Mouse (Mus musculus) embryo, embryonic 9.5 days (tissue): ENCODE measurements at regions not wholly inside any gene's neighbourhood (a gene's known extent, or its start where the extent isn't known, plus 50 kb on each side); places are given as distances from the start of the nearest gene placed in this dataset.
A peak's percentile ranks its signal among the peaks of the same experiment; 100 is the strongest.

Source experiments
- DNase-seq: peaks from one replicate; pipeline ENCODE4 v3.0.0-alpha.2; 2017; ENCODE audit errors: extremely low spot score

- DNase-seq: no peak
These were observed 69.7 kb downstream of the Slitrk6 start for GRCm38 (mm10) chr14:110685247-110685646.

DNA sequence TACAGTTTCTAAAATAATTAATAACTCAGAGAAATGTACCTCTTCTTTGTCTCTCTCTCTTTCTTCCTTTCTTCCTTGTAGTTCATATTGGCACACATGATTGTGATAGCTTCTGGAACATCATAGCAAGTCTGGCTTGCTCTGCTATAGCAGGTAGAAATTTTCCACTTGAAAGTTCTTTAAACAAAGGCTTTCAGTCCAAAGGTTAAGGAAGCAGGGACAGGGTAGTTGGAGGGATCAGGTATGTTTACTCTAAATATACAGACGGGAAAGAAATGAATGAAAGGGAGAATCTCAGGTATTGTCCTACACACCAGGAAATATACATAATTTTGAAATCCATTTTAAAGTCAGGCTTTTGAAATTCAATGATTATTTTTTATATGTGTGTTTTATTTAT is 75.2 kb downstream of the Slitrk6 start:
- DNase-seq: no peak

DNA sequence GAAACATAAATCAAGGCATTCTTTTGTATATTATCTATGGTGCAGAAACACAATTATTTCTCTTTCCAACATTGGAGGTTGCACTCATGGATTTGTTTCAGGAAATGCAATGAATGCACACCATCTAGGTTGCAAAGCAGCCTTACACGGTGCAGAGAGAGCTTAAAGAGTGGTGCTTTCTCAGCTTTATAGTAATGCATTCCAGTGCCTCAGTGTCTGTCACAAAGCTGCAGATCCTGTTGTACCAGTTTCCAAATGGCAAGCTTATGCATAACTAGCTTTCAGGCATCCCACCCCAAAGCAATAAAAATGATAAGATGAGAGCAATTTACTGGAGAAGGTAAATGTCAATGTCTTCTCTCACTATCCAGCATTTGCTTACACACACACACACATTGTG is 89.2 kb downstream of the Slitrk6 start:
- DNase-seq: no peak

- DNase-seq: no peak
These were observed 91.7 kb downstream of the Slitrk6 start for GRCm38 (mm10) chr14:110663231-110663630.

DNA sequence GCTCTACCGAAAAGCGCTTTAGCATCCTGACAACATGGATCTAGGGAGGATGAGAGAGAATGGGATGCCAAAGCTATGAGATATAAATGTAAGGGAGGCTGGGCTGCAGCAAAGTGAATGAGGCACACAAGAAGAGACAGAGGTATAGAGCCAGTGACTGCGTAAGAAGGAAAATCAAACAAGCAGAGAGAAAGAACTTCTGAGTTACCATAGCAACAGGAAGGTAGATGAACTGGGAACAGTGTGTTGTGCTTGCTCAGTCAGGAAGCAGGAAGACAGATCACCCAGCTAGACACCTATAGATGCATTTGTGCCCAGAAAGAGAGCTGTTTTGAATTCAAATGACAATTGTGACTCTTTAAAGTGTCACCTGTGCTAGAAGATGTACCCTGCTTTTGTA is 120.8 kb downstream of the Slitrk6 start:
- no peak for DNase-seq

DNA sequence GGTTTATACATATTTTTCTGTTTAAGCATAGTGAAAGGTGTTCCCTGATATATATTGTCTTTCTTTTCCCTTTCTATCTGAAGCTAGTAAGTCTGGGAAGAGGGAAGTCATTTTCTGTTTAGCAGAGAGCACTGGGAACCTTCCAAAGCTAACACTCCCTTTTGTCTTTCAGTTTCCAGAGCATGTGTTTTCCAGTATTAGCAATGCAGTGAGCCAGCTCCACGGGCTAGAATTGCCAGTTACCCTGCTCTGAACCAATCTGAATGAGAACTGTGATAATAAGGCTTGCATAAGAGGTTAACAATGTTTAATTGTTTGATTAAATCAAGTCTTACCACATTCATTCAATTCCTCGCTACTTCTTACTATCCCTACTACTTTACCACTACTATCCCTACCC is 131.2 kb downstream of the Slitrk6 start:
- DNase-seq: no peak

DNA sequence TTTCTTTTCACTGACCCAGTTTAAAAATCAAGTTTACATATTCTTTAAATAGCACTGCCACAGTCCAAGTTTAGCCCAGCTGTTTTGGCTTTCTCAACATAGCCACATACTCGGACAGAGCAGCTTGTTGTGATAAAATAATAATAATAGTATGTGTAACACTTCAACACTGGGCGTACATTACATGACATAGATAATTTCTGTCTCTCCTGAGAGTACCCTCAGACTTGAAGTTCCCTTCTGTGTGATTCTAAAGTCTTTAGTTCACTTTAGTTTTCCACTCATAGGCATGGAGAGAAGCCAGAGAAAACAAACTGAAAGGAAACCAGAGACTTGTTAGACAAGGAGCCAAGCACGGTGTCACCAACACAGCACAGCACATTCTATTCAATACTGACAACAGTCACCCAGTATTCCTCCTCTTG is 136.4 kb downstream of the Slitrk6 start:
- DNase-seq: no peak

DNA sequence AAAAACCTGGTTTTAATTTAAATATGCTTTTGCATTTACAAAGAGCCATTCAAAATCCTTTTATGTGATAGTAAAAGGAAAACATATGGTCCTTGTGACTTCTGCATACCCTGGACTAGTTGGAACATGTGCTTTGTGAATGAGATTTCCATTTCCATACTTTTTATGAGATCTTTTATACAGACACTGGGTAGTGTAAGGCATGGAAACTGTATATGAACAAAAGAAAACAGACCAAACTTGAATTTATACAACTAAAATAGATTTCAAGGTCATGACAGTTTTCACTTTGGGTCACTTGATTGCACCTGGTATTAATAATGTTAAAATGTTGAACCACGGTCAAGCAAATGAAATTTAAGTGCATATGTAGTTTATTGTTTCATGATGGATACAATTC is 138.5 kb downstream of the Slitrk6 start:
- DNase-seq: no peak

DNA sequence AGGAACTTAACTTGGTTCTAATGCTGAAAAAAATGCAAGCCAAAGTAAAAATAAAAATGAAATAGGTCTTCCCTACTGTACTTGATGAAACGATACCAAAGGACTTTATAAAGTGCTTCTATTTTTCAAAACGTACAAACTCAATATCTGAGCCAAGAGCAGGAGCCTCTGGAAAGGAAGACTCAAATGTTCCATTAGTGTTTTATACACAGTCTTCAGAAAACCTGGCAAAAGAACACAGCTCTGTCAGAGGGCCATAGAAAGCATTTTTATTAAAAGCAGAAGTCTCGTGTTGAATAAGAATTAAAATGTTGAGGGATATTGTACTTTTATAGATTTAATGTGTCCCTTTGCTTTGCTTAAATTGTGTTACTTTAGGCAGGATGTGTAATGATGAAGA is 174.6 kb downstream of the Slitrk6 start:
- DNase-seq: no peak

GRCm38 (mm10) chr14:110570717-110571116 is 184.2 kb downstream of the Slitrk6 start:
- no peak for DNase-seq

GRCm38 (mm10) chr14:110565783-110566445 is 189.0 kb downstream of the Slitrk6 start:
- no peak for DNase-seq

- DNase-seq: no peak
These were observed 190.3 kb downstream of the Slitrk6 start for GRCm38 (mm10) chr14:110564621-110565020.

DNA sequence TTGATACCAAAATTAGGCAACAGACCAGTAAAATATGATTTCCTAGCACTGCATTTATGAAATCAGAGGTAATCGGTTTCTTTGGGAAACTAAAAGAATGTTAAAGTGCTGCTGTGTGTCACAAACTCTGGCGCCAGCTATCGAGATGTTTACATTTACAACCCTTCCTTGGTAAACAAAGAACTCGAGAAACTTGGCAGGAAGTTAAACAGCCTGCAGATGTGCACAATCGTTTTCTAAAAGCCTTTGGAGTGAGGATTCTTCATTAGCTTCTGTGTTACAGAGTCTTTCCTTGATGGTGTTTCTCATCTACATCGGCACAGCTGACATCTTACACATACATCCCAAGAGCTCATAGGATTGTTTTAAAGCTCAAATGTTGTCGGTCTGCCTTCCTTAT is 209.7 kb downstream of the Slitrk6 start:
- no peak for DNase-seq

DNA sequence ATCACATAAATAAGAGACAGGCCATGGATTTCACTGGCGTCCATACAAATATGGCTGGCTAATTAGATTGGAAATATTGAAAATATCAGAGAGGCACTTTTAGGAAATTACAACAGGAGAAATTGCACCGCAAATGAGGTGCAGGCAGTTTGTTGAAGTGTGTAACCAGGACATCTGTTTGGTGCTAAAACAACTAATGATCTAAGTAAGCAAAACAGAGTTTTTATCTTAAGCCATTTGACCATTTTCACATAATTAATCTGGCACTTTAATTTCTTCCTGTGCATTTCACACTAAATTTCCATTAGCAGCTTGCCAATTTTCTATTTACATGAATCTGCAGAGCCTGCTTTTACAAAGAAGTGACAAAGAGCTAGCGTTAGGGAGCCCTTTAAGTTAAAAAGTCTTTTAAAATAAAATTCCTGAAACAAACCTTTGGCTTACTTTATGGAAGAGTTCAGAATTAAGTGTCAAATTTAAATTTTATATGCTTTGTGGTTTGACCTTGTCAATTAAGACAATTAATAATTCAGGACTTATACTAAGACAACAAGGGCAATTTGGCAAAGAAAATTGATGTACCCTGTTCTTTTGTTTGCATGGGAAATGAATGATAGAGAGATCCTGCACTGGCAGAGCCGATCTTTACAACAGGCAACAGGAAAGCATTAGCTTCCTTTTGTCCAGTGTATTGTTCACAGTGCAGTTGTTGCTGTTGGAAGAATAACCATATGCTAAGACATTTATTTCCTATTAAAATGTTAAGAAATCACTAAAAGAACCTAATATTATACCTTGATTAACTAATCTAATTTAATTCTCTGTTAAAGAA is 211.4 kb downstream of the Slitrk6 start:
- DNase-seq: no peak

DNA sequence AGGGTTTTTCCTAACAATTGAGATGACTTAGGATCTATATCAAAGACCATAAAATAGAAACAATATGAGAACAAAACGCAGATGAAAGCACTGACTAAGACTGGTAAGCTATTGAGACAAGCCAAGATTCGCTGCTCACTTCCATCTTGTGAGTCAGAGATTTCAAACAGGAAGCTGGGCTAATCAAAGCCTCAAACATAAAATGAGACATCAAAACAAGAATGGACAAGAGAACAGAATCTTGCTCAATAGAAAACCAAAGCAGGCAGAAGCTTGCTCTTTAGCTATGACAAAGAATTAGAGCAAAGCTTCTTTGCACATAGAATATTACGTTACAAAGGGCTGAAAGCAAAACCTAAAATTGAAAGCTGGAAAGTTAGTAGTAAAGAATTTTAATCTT is 227.6 kb downstream of the Slitrk6 start:
- no peak for DNase-seq

- DNase-seq: no peak
These were observed 269.9 kb downstream of the Slitrk6 start for GRCm38 (mm10) chr14:110485057-110485456.

- DNase-seq: peak; percentile 15
These were observed 282.2 kb downstream of the Slitrk6 start for GRCm38 (mm10) chr14:110472743-110473142.

DNA sequence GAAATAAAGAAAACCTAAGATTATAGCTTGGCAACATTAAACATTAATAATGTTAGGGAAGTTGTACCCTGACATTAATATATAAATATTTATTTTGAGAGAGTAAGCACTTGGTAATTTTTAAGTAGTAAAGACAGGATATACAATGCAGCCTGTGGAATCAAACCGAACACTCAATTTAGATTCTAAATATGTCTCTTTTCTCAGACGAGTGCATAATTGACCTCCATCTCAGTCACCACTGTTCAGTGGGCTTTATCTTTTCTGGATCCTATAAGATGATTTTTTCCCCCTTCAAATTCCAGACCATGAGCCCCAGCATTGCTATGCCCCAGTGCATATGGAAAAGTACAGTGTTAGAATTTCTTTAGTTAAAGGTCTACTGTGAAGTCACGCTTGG is 282.8 kb downstream of the Slitrk6 start:
- no peak for DNase-seq

- DNase-seq: no peak
These were observed 284.2 kb downstream of the Slitrk6 start for GRCm38 (mm10) chr14:110470714-110471113.

GRCm38 (mm10) chr14:110468457-110469311 is 286.3 kb downstream of the Slitrk6 start:
- DNase-seq: no peak
